Mouse (Mus musculus) liver, postnatal 0 days (tissue): ENCODE results near the gene Cd79b. TPM values are rescaled to one million over a fixed set of nuclear protein-coding genes. Genes with fewer than 3 reads are reported as not detected.

Experiments used
- ATAC-seq: fragments of 200-750 bp; cut with Nextera tagmentation; 2 replicates; pipeline ENCODE4 v1.8.0; 2017; ENCODE audit warnings: mild to moderate bottlenecking, moderate library complexity
- DNase-seq: peaks from one replicate; pipeline ENCODE4 v3.0.0-alpha.2; 2016
- H3K27ac ChIP-seq: fragments of 300-500 bp; sonication (generic); 2 replicates; pipeline ENCODE4 v1.5.1; 2014; ENCODE audit warnings: antibody characterized with exemption, moderate library complexity, mild to moderate bottlenecking, low read depth
- H3K27me3 ChIP-seq: fragments of 300-500 bp; sonication (generic); 2 replicates; pipeline ENCODE4 v1.6.1; 2014; ENCODE audit warnings: low read length, control low read depth, mixed read lengths; ENCODE audit not compliant: insufficient read depth
- H3K36me3 ChIP-seq: fragments of 300-500 bp; sonication (generic); replicated peaks from 2 replicates; pipeline ENCODE4 v1.6.1; 2014; ENCODE audit warnings: mild to moderate bottlenecking, control low read depth, low read length, moderate library complexity, mixed read lengths; ENCODE audit not compliant: insufficient read depth
- H3K4me1 ChIP-seq: fragments of 300-500 bp; sonication (generic); 2 replicates; pipeline ENCODE4 v1.6.1; 2014; ENCODE audit warnings: antibody characterized with exemption, mild to moderate bottlenecking, control low read depth; ENCODE audit not compliant: insufficient read depth
- H3K4me2 ChIP-seq: fragments of 300-500 bp; sonication (generic); 2 replicates; pipeline ENCODE4 v1.6.1; 2014; ENCODE audit warnings: low read depth, mild to moderate bottlenecking, low read length, moderate library complexity, mixed read lengths
- H3K4me3 ChIP-seq: fragments of 300-500 bp; sonication (generic); 2 replicates; pipeline ENCODE4 v1.5.1; 2014; ENCODE audit warnings: low read depth, low read length
- H3K9ac ChIP-seq: fragments of 300-500 bp; sonication (generic); replicated peaks from 2 replicates; pipeline ENCODE4 v1.6.1; 2014; ENCODE audit warnings: mild to moderate bottlenecking, moderate library complexity
- H3K9me3 ChIP-seq: fragments of 300-500 bp; sonication (generic); 2 replicates; pipeline ENCODE4 v1.6.1; 2016; ENCODE audit warnings: mild to moderate bottlenecking, control low read depth, low read length, mixed read lengths
- CTCF ChIP-seq: sonication (generic); IDR thresholded peaks from 2 replicates; pipeline ENCODE4 v1.5.1; 2016; ENCODE audit warnings: antibody characterized with exemption, low read depth
- EP300 ChIP-seq: IDR thresholded peaks from 2 replicates; pipeline ENCODE4 v1.6.1; 2016; ENCODE audit warnings: antibody characterized with exemption, low read depth, mild to moderate bottlenecking
- WGBS: fragments of 180-500 bp; shearing (Covaris S2); extraction: QIAGEN DNeasy Blood & Tissue Kit; methylation state at CpG from one replicate; pipeline ENCODE4 v1.1.7; 2014; ENCODE audit not compliant: insufficient replicate concordance; 5-methylcytosine and 5-hydroxymethylcytosine counted together
- polyA plus RNA-seq: library from polyadenylated mRNA; unstranded; fragments of >200 nt; fragmentation: Nextera tagmentation; extraction: Ambion mirVana; gene quantifications from 2 replicates; pipeline ENCODE4 v1.2.1, GENCODE M21; 2015

The Cd79b gene
- polyA plus RNA-seq, 1 experiment from 2014 or later, result 34.8 TPM

GRCm38 (mm10) chr11:106310123-106310522 lies 4.4 kb downstream of the Cd79b start:
- H3K4me3 ChIP-seq, result no peak overlapping the region
- no peak for TF ChIP-seq EP300
- TF ChIP-seq CTCF, result no peak
- H3K9me3 ChIP-seq, result no peaks in the 10 kb centered on the region
- H3K9ac ChIP-seq, result no peak overlapping the region
- H3K27ac ChIP-seq, result 0 out of 2 replicates have a peak overlapping the region, but pooled peaks have one; percentile 39
- H3K4me2 ChIP-seq, result no peak overlapping the region
- 58% methylated on average over 5 of the region's 5 CpGs for WGBS
- no peaks in the 10 kb centered on the region; the same call in 1 of the 2 replicates for H3K36me3 ChIP-seq
- peak; percentile 9; the same call in 1 of the 2 replicates for ATAC-seq
- H3K4me1 ChIP-seq, result peaks cover 14% of the 10 kb centered on the region
- no peak for DNase-seq
- no peaks in the 10 kb centered on the region for H3K27me3 ChIP-seq

- TF ChIP-seq EP300, result no peak
- no peak for TF ChIP-seq CTCF
- H3K27ac ChIP-seq, result peak overlapping the region; percentile 69
- no peaks in the 10 kb centered on the region for H3K27me3 ChIP-seq
- 68% methylated on average over 11 of the region's 11 CpGs for WGBS
- H3K36me3 ChIP-seq, result no peaks in the 10 kb centered on the region; the same call in 1 of the 2 replicates
- H3K4me1 ChIP-seq, result peaks cover 10% of the 10 kb centered on the region
- H3K4me2 ChIP-seq, result peak overlapping the region; percentile 29; the same call in 1 of the 2 replicates
- no peaks in the 10 kb centered on the region for H3K9me3 ChIP-seq
- peak; percentile 55 for DNase-seq
- H3K9ac ChIP-seq, result no peak overlapping the region
- peak; percentile 59; the same call in 1 of the 2 replicates for ATAC-seq
- H3K4me3 ChIP-seq, result no peak overlapping the region
Measured at GRCm38 (mm10) chr11:106308162-106308561, 6.4 kb downstream of the Cd79b start.

GRCm38 (mm10) chr11:106307432-106307831 lies 7.1 kb downstream of the Cd79b start:
- Histone ChIP-seq H3K27ac (peak overlapping the region; percentile 69; the same call in 1 of the 2 replicates), H3K9ac (no peak overlapping the region), H3K4me3 (no peak overlapping the region), H3K4me1 (peaks cover 7% of the 10 kb centered on the region), H3K4me2 (no peak overlapping the region), H3K36me3 (no peaks in the 10 kb centered on the region; the same call in 1 of the 2 replicates), H3K27me3 (no peaks in the 10 kb centered on the region), H3K9me3 (no peaks in the 10 kb centered on the region)
- TF ChIP-seq CTCF (no peak), EP300 (no peak)
- 46% methylated on average over 5 of the region's 5 CpGs for WGBS
- DNase-seq (no peak), ATAC-seq (no peak)

- no peak overlapping the region for H3K9ac ChIP-seq
- H3K4me1 ChIP-seq, result peaks cover 7% of the 10 kb centered on the region
- no peak overlapping the region for H3K4me3 ChIP-seq
- H3K27ac ChIP-seq, result peak overlapping the region; percentile 55; the same call in 1 of the 2 replicates
- no peak for ATAC-seq
- H3K36me3 ChIP-seq, result no peaks in the 10 kb centered on the region
- 76% methylated on average over 9 of the region's 9 CpGs for WGBS
- H3K27me3 ChIP-seq, result no peaks in the 10 kb centered on the region
- H3K9me3 ChIP-seq, result no peaks in the 10 kb centered on the region
- DNase-seq, result no peak
- no peak overlapping the region for H3K4me2 ChIP-seq
- TF ChIP-seq EP300, result no peak
- no peak for TF ChIP-seq CTCF
Measured at GRCm38 (mm10) chr11:106306758-106307157, 7.8 kb downstream of the Cd79b start.

GRCm38 (mm10) chr11:106306065-106306385 lies 8.5 kb downstream of the Cd79b start:
- Histone ChIP-seq H3K9me3 (no peaks in the 10 kb centered on the region), H3K36me3 (no peaks in the 10 kb centered on the region), H3K27ac (peak overlapping the region; percentile 55), H3K4me2 (no peak overlapping the region), H3K4me1 (peaks cover 7% of the 10 kb centered on the region), H3K9ac (no peak overlapping the region), H3K4me3 (no peak overlapping the region), H3K27me3 (no peaks in the 10 kb centered on the region)
- DNase-seq (no peak), ATAC-seq (no peak)
- TF ChIP-seq EP300, result no peak
- no peak for TF ChIP-seq CTCF
- 89% methylated on average over 3 of the region's 3 CpGs for WGBS

- Histone ChIP-seq H3K9me3 (no peaks in the 10 kb centered on the region), H3K9ac (no peak overlapping the region), H3K4me3 (no peak overlapping the region), H3K4me1 (peaks cover 7% of the 10 kb centered on the region), H3K4me2 (no peak overlapping the region), H3K27ac (peak overlapping the region; percentile 55), H3K27me3 (no peaks in the 10 kb centered on the region), H3K36me3 (no peaks in the 10 kb centered on the region)
- TF ChIP-seq CTCF (no peak), EP300 (no peak)
- ATAC-seq, result peak; percentile 19; the same call in 1 of the 2 replicates
- no peak for DNase-seq
- 56% methylated on average over 10 of the region's 10 CpGs for WGBS
Measured at GRCm38 (mm10) chr11:106305348-106306064, 9.1 kb downstream of the Cd79b start.
